Mouse (Mus musculus) hindbrain, embryonic 15.5 days (tissue): ENCODE data around the gene Sh3bp4. TPM values are rescaled to one million over a fixed set of nuclear protein-coding genes. Genes with fewer than 3 reads are reported as not detected.

Experiments
- ATAC-seq: fragments of 200-750 bp; cut with Nextera tagmentation; 2 replicates; pipeline ENCODE4 v1.8.0; 2017; ENCODE audit warnings: low read depth, moderate number of reproducible peaks, moderate TSS enrichment; ENCODE audit not compliant: low FRiP score
- H3K27ac ChIP-seq: fragments of 300-500 bp; sonication (generic); replicated peaks from 2 replicates; pipeline ENCODE4 v1.5.1; 2015; ENCODE audit warnings: mild to moderate bottlenecking, inconsistent platforms
- H3K27me3 ChIP-seq: fragments of 300-500 bp; sonication (generic); 2 replicates; pipeline ENCODE4 v1.6.1; 2015; ENCODE audit warnings: control low read depth, inconsistent platforms
- H3K36me3 ChIP-seq: fragments of 300-500 bp; sonication (generic); 2 replicates; pipeline ENCODE4 v1.6.1; 2015; ENCODE audit warnings: control low read depth, inconsistent platforms
- H3K4me1 ChIP-seq: fragments of 300-500 bp; sonication (generic); replicated peaks from 2 replicates; pipeline ENCODE4 v1.6.1; 2015; ENCODE audit warnings: control low read depth, inconsistent platforms
- H3K4me2 ChIP-seq: fragments of 300-500 bp; sonication (generic); 2 replicates; pipeline ENCODE4 v1.6.1; 2015; ENCODE audit warnings: moderate library complexity, mild to moderate bottlenecking, inconsistent platforms
- H3K4me3 ChIP-seq: fragments of 300-500 bp; sonication (generic); 2 replicates; pipeline ENCODE4 v1.5.1; 2015; ENCODE audit warnings: mild to moderate bottlenecking, inconsistent platforms
- H3K9ac ChIP-seq: fragments of 300-500 bp; sonication (generic); 2 replicates; pipeline ENCODE4 v1.6.1; 2015; ENCODE audit warnings: inconsistent platforms
- H3K9me3 ChIP-seq: fragments of 300-500 bp; sonication (generic); 2 replicates; pipeline ENCODE4 v1.6.1; 2016; ENCODE audit warnings: control low read depth, inconsistent platforms
- WGBS: fragments of 180-500 bp; shearing (Covaris S2); methylation state at CpG from one replicate; pipeline ENCODE4 v1.1.7; 2015; 5-methylcytosine and 5-hydroxymethylcytosine counted together
- polyA plus RNA-seq: library from polyadenylated mRNA; unstranded; fragments of >200 nt; fragmentation: Nextera tagmentation; extraction: Ambion mirVana; gene quantifications from 2 replicates; pipeline ENCODE4 v1.2.1, GENCODE M21; 2015

Gene Sh3bp4
- polyA plus RNA-seq, 1 experiment from 2014 or later, result 16.2 TPM

DNA sequence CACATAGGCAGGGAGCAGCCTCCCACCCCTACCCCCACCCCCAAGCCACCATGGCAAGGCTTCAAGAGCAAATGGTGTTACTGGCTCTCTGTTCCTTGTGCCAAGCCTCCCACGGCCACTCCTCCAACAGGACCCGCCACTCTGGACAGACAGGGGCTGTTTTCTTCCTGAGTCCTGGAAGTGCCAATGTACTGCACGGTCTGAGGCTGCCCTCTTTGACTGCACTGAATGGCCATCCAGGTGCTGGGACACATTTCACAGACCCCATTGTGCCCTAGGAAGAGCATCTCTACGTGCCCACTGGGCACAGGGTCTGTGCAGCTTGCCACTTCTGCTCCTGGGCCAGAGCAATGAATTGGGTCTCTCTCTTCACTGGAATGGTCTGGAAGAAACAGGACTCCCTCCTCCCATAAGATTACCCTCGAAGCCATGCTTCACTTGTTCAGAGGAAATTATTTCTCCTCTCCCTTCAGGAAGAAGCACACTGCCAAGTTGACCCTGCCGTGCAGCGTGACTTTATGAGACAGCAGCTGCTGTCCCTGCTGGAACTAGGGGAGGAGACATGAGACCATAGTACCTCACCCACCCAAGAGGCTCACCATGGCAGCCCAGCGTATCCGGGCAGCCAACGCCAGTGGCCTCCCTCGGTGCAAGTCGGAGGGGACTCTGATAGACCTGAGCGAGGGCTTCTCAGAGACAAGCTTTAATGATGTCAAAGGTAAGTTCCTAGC lies 67.0 kb downstream of the Sh3bp4 start:
- H3K36me3 ChIP-seq, result no peaks in the 10 kb centered on the region

DNA sequence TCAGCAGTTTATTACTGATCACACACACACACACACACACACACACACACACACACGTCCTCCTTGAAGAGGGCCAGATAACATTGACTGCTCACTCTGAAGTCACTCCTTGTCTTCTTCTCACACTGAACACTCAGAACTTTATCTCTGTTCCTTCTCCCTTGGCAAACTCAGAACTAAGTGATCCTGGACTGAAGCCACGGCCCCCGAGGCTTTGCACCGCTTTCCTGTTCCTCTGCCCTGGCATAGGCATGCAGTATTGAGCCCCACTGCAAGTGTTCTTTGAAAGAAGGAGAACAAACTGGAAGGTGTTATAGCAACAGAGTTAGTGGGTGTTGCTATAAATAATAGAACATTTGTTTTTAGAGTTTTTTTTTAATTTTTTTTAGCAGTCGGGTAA lies 68.1 kb downstream of the Sh3bp4 start:
- H3K4me1 ChIP-seq, result peaks cover 44% of the 10 kb centered on the region
- ATAC-seq, result no peak
- H3K9me3 ChIP-seq, result no peaks in the 10 kb centered on the region
- no peaks in the 10 kb centered on the region for H3K27me3 ChIP-seq
- H3K9ac ChIP-seq, result no peak overlapping the region
- no peak overlapping the region for H3K4me3 ChIP-seq
- H3K27ac ChIP-seq, result no peak overlapping the region
- no peak overlapping the region for H3K4me2 ChIP-seq
- H3K36me3 ChIP-seq, result no peaks in the 10 kb centered on the region
- 62% methylated on average over 5 of the region's 5 CpGs for WGBS

More for the DNA sequence above, 67.0 kb downstream of the Sh3bp4 start:
- no peaks in the 10 kb centered on the region for H3K9me3 ChIP-seq
- H3K4me3 ChIP-seq, result no peak overlapping the region
- WGBS, result 65% methylated on average over 13 of the region's 13 CpGs
- peak; percentile 49 for ATAC-seq
- H3K27me3 ChIP-seq, result no peaks in the 10 kb centered on the region
- H3K4me2 ChIP-seq, result no peak overlapping the region
- H3K27ac ChIP-seq, result peak overlapping the region; percentile 7; the same call in 1 of the 2 replicates
- peaks cover 47% of the 10 kb centered on the region for H3K4me1 ChIP-seq
- H3K9ac ChIP-seq, result no peak overlapping the region

DNA sequence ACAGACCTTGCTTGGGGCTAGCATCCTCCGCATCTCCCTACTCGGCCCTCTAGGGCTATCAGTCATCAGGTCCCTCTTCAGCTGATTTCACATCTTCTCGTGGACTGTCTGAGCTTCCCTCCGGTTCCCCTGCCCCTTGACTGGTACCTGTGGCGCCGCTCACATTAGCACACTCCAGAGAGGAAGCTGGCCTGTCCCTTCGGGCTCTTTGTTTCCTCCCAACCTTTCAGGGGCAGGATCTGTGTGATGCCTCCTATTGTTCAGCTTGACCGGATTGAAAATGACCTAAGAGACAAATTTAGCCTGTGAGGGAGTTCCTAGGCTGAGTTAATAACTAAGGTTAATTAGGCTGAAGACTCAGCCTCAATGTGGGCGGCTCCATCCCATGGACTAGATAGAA lies 69.9 kb downstream of the Sh3bp4 start:
- H3K9me3 ChIP-seq, result no peaks in the 10 kb centered on the region
- H3K27me3 ChIP-seq, result no peaks in the 10 kb centered on the region
- H3K36me3 ChIP-seq, result peaks cover 15% of the 10 kb centered on the region
- no peak overlapping the region for H3K4me2 ChIP-seq
- no peak overlapping the region for H3K9ac ChIP-seq
- no peak for ATAC-seq
- 85% methylated on average over 9 of the region's 9 CpGs for WGBS
- H3K4me3 ChIP-seq, result no peak overlapping the region
- no peak overlapping the region for H3K27ac ChIP-seq
- peaks cover 44% of the 10 kb centered on the region for H3K4me1 ChIP-seq

DNA sequence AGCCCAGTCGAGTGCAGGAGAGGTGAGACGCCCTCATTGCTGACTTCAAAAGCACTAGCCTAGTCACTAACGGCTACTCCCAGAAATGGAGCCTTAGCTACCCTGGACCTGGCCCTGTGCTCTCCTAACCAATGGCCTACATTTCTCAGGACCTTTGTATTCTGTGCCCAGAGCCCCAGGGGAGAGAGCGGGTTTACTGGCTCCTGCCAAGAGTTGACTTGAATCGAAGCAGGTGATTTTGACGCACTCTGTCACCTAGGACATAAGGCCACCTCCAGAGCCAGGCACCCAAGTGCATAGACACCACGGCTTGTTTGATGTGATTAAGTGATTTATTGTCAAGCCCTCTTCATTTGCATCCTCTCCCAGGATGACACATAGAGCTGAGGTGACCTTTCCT lies 80.9 kb downstream of the Sh3bp4 start:
- no peak overlapping the region for H3K4me2 ChIP-seq
- no peak overlapping the region for H3K9ac ChIP-seq
- H3K4me1 ChIP-seq, result no peaks in the 10 kb centered on the region
- H3K9me3 ChIP-seq, result no peaks in the 10 kb centered on the region
- ATAC-seq, result no peak
- H3K27me3 ChIP-seq, result no peaks in the 10 kb centered on the region
- H3K4me3 ChIP-seq, result no peak overlapping the region
- WGBS, result 75% methylated on average over 7 of the region's 7 CpGs
- no peak overlapping the region for H3K27ac ChIP-seq
- peaks cover 10% of the 10 kb centered on the region for H3K36me3 ChIP-seq

DNA sequence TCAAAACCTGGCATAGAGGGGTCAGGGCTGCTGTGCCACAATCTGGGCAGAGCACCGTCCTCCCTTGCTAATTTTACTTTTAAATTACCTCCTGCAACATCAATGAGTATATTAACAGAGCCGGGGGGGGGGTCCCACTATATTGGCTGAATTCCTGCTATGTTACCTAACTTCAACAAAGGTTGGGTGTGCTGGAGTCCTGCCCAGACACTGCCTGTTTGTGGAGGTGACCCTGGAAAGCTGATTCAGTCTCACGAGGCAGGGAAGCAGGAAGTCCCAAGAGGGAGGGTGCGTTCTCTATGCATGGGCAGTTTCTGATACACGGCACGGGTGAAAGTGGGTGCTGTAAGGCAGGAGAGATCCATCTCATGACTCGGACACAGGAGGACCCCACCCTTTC lies 82.4 kb downstream of the Sh3bp4 start:
- 68% methylated on average over 7 of the region's 7 CpGs for WGBS
- H3K27me3 ChIP-seq, result no peaks in the 10 kb centered on the region
- no peak overlapping the region for H3K4me2 ChIP-seq
- H3K9me3 ChIP-seq, result no peaks in the 10 kb centered on the region
- peaks cover 10% of the 10 kb centered on the region for H3K36me3 ChIP-seq
- no peak for ATAC-seq
- no peak overlapping the region for H3K4me3 ChIP-seq
- no peak overlapping the region for H3K27ac ChIP-seq
- no peak overlapping the region for H3K9ac ChIP-seq
- H3K4me1 ChIP-seq, result no peaks in the 10 kb centered on the region

DNA sequence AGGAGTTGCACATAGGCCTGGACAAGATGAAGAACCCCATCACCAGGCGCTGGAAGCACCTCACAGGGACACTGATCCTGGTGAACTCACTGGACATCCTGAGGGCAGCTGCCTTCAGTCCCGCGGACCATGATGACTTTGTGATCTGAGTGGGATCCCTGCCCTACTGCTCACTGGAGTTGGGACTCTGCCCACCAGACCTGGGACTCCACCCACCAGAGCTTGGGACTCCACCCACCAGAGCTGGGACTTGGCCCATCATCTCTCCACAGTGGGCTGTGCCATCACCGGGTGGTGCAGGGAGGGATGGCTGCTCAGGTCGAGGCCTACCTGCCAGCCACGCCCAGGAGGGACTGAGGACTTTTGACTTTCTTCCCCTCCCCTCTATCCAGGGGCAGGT lies 83.0 kb downstream of the Sh3bp4 start:
- Histone ChIP-seq H3K9me3 (no peaks in the 10 kb centered on the region), H3K9ac (no peak overlapping the region), H3K27me3 (no peaks in the 10 kb centered on the region), H3K36me3 (peaks cover 10% of the 10 kb centered on the region), H3K27ac (no peak overlapping the region), H3K4me2 (no peak overlapping the region), H3K4me1 (no peaks in the 10 kb centered on the region), H3K4me3 (no peak overlapping the region)
- 94% methylated on average over 6 of the region's 6 CpGs for WGBS
- no peak for ATAC-seq

DNA sequence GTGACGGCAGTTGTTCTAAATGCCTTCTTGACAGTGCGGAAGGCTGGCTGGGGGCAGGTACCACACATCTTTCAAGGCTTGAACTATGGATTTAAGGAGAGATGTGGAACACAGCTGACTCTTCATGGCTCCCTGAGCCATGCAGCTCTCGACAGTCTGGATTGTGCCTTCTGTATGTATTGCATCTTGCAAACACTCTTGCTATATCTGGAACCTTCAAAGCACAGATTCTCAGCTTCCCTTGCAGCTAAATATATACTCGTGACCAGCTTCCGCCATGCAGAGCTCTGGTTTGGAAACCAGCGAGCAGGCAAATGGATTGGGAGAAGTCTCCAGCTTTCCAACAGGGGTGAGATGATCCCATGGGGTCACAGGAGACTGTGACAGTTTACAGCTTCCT lies 93.3 kb downstream of the Sh3bp4 start:
- no peaks in the 10 kb centered on the region for H3K9me3 ChIP-seq
- no peak overlapping the region for H3K4me3 ChIP-seq
- H3K27me3 ChIP-seq, result no peaks in the 10 kb centered on the region
- WGBS, result 93% methylated on average over 6 of the region's 6 CpGs
- no peak overlapping the region for H3K27ac ChIP-seq
- no peak overlapping the region for H3K9ac ChIP-seq
- H3K4me1 ChIP-seq, result peaks cover 10% of the 10 kb centered on the region; the same call in 1 of the 2 replicates
- no peak for ATAC-seq
- H3K36me3 ChIP-seq, result no peaks in the 10 kb centered on the region
- no peak overlapping the region for H3K4me2 ChIP-seq

DNA sequence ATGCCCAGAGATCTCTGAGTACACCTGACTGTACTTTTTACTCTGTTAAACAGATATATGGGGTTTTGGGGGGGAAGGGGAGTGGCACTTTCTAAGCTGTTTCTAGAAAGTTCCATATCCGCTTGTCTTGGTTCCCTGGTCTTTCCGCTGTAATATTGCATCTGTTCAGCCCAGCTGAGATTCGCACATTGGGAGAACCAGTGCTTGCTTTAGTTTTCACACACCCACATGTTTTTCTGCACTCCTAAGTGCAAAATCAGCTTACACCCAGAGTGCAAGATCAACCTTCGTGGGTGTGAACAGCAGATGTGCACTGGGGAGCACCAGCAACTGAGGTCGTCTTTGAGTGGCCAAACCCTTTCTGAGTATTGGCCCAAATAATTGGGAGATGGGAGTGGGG lies 94.1 kb downstream of the Sh3bp4 start:
- Histone ChIP-seq H3K4me2 (no peak overlapping the region), H3K4me3 (no peak overlapping the region), H3K27me3 (no peaks in the 10 kb centered on the region), H3K27ac (no peak overlapping the region), H3K9me3 (no peaks in the 10 kb centered on the region), H3K9ac (no peak overlapping the region), H3K4me1 (peaks cover 10% of the 10 kb centered on the region; the same call in 1 of the 2 replicates), H3K36me3 (no peaks in the 10 kb centered on the region)
- WGBS, result 84% methylated on average over 5 of the region's 5 CpGs
- ATAC-seq, result no peak

DNA sequence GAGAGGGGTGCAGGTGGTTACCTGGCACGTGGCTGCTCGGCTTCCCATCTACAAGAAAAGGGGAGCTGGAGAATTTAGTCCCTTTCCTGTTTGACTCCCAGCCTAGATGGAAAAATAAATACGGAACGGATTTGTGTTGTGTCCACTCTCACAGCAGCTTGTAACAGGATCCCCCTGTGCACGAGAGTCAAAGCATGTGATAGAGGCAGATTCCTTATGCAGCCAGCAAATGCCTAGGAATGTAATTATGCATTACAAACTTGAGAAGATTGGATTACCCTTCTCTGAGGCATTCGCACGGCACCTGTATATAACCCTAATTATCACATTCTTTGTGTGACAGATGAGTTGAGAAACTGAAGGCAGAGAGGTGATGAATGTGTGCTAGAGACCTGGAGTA lies 94.5 kb downstream of the Sh3bp4 start:
- WGBS, result 50% methylated on average over 7 of the region's 7 CpGs
- Histone ChIP-seq H3K27ac (no peak overlapping the region), H3K4me1 (peaks cover 10% of the 10 kb centered on the region; the same call in 1 of the 2 replicates)

DNA sequence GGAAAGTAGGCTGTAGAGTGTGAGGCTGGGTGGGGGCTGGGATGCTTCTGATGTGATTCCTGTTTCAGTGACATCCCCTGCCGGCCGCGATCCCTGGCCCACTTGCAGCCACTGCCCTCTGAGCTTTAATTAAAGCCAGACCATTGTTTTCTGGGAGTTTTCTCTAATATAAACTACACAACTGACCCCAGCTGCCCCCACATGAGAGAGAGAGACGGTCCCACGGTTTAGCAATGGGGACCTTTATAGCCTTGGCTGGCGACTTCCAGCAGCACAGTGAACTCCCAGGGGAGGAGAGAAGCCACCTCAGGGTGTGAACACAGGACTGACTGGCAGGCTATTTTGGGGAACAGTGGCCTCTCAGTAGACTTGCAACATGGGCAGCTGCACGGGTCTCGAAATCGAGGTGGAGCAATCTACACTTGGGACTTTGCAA lies 96.6 kb downstream of the Sh3bp4 start:
- H3K9me3 ChIP-seq, result no peaks in the 10 kb centered on the region
- H3K27ac ChIP-seq, result no peak overlapping the region
- no peak overlapping the region for H3K9ac ChIP-seq
- H3K27me3 ChIP-seq, result no peaks in the 10 kb centered on the region
- H3K36me3 ChIP-seq, result no peaks in the 10 kb centered on the region
- WGBS, result 65% methylated on average over 9 of the region's 9 CpGs
- no peak overlapping the region for H3K4me3 ChIP-seq
- no peak overlapping the region for H3K4me2 ChIP-seq
- ATAC-seq, result no peak
- H3K4me1 ChIP-seq, result peaks cover 10% of the 10 kb centered on the region; the same call in 1 of the 2 replicates

More for the DNA sequence above, 94.5 kb downstream of the Sh3bp4 start:
- H3K9me3 ChIP-seq, result no peaks in the 10 kb centered on the region
- no peak for ATAC-seq
- no peak overlapping the region for H3K4me3 ChIP-seq
- no peaks in the 10 kb centered on the region for H3K27me3 ChIP-seq
- no peaks in the 10 kb centered on the region for H3K36me3 ChIP-seq
- no peak overlapping the region for H3K9ac ChIP-seq
- no peak overlapping the region for H3K4me2 ChIP-seq

DNA sequence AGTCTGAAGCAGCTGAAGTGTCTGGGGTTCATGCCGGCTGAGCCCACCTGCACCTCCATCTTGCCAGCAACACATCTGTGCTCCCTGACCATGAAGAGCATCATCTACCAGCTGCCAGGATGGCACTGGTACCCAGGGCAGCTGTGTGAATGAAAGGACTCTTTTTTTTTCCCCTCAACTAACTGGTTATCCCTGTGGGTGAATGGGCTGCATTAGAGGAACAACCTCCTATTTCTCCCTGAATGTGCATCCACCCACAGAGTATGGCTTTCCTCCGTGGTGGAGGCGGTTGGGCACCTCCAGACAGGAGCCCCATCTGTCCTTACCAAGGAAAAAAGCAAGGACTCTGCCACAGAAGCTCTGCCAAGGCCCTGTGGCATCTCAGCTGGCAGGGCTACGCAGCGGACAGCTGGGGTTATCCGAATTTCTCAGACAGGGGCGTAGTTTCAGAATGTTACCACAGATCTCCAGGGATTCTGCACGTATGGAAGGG lies 101.1 kb downstream of the Sh3bp4 start:
- peak; percentile 65 for ATAC-seq
- Histone ChIP-seq H3K9me3 (no peaks in the 10 kb centered on the region), H3K4me2 (no peak overlapping the region), H3K9ac (no peak overlapping the region), H3K27ac (peak overlapping the region; percentile 8; the same call in 1 of the 2 replicates), H3K4me3 (no peak overlapping the region), H3K4me1 (no peaks in the 10 kb centered on the region), H3K36me3 (no peaks in the 10 kb centered on the region), H3K27me3 (no peaks in the 10 kb centered on the region)
- 61% methylated on average over 8 of the region's 8 CpGs for WGBS

DNA sequence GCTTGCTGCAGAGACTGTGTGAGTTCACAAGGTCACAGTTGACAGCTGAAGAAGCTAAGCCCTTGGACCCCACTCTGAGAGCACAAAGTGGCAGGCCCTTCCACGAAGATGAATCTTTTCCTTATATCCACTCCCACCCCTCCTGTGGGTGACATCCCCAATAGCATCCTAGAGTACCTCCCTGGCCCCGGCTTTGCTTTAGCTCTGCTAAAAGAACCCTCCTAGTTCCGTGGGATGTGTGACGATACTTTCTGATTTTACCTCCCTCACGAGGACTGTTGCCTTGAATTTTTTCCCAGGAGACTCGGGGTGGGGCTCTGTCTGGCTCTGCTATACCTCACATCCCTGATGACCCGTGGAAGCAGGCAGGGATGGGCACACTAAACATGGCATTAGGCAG lies 104.4 kb downstream of the Sh3bp4 start:
- Histone ChIP-seq H3K27ac (no peak overlapping the region), H3K4me1 (no peaks in the 10 kb centered on the region), H3K9me3 (no peaks in the 10 kb centered on the region), H3K27me3 (no peaks in the 10 kb centered on the region), H3K4me3 (no peak overlapping the region), H3K9ac (no peak overlapping the region), H3K36me3 (no peaks in the 10 kb centered on the region), H3K4me2 (no peak overlapping the region)
- 85% methylated on average over 7 of the region's 7 CpGs for WGBS
- no peak for ATAC-seq

DNA sequence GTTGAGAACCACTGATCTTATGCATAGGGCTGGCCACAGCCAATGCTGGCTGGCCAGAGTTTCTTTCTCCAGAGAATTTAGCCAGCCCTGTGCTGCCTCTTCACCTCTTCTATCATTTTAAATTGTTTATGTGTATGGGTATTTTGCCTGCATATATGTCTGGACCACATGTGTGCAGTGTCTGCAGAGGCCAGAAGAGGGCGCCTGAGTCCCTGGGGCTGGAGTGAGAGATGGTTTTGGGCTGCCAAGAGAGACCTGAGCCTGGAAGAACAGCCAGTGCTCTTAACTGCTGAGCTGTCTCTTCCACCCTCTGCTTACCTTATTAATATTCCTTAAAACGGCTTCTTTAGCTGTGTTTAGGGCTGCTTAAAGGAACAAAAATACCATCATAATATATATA lies 105.1 kb downstream of the Sh3bp4 start:
- no peak overlapping the region for H3K4me2 ChIP-seq
- H3K27ac ChIP-seq, result no peak overlapping the region
- H3K9me3 ChIP-seq, result no peaks in the 10 kb centered on the region
- no peak overlapping the region for H3K4me3 ChIP-seq
- H3K9ac ChIP-seq, result no peak overlapping the region
- no peak for ATAC-seq
- WGBS, result 66% methylated on average over 2 of the region's 2 CpGs
- no peaks in the 10 kb centered on the region for H3K4me1 ChIP-seq
- no peaks in the 10 kb centered on the region for H3K36me3 ChIP-seq
- no peaks in the 10 kb centered on the region for H3K27me3 ChIP-seq
